Mouse (Mus musculus) liver, postnatal 0 days (tissue): Measurements from ENCODE around the gene Clec2l. TPM values are rescaled to one million over a fixed set of nuclear protein-coding genes. Genes with fewer than 3 reads are reported as not detected.

Source experiments
- ATAC-seq: fragments of 200-750 bp; cut with Nextera tagmentation; 2 replicates; pipeline ENCODE4 v1.8.0; 2017; ENCODE audit warnings: mild to moderate bottlenecking, moderate library complexity
- DNase-seq: peaks from one replicate; pipeline ENCODE4 v3.0.0-alpha.2; 2016
- H3K27ac ChIP-seq: fragments of 300-500 bp; sonication (generic); 2 replicates; pipeline ENCODE4 v1.5.1; 2014; ENCODE audit warnings: antibody characterized with exemption, moderate library complexity, mild to moderate bottlenecking, low read depth
- H3K27me3 ChIP-seq: fragments of 300-500 bp; sonication (generic); 2 replicates; pipeline ENCODE4 v1.6.1; 2014; ENCODE audit warnings: low read length, control low read depth, mixed read lengths; ENCODE audit not compliant: insufficient read depth
- H3K36me3 ChIP-seq: fragments of 300-500 bp; sonication (generic); replicated peaks from 2 replicates; pipeline ENCODE4 v1.6.1; 2014; ENCODE audit warnings: mild to moderate bottlenecking, control low read depth, low read length, moderate library complexity, mixed read lengths; ENCODE audit not compliant: insufficient read depth
- H3K4me1 ChIP-seq: fragments of 300-500 bp; sonication (generic); 2 replicates; pipeline ENCODE4 v1.6.1; 2014; ENCODE audit warnings: antibody characterized with exemption, mild to moderate bottlenecking, control low read depth; ENCODE audit not compliant: insufficient read depth
- H3K4me2 ChIP-seq: fragments of 300-500 bp; sonication (generic); 2 replicates; pipeline ENCODE4 v1.6.1; 2014; ENCODE audit warnings: low read depth, mild to moderate bottlenecking, low read length, moderate library complexity, mixed read lengths
- H3K4me3 ChIP-seq: fragments of 300-500 bp; sonication (generic); 2 replicates; pipeline ENCODE4 v1.5.1; 2014; ENCODE audit warnings: low read depth, low read length
- H3K9ac ChIP-seq: fragments of 300-500 bp; sonication (generic); replicated peaks from 2 replicates; pipeline ENCODE4 v1.6.1; 2014; ENCODE audit warnings: mild to moderate bottlenecking, moderate library complexity
- H3K9me3 ChIP-seq: fragments of 300-500 bp; sonication (generic); 2 replicates; pipeline ENCODE4 v1.6.1; 2016; ENCODE audit warnings: mild to moderate bottlenecking, control low read depth, low read length, mixed read lengths
- CTCF ChIP-seq: sonication (generic); IDR thresholded peaks from 2 replicates; pipeline ENCODE4 v1.5.1; 2016; ENCODE audit warnings: antibody characterized with exemption, low read depth
- EP300 ChIP-seq: IDR thresholded peaks from 2 replicates; pipeline ENCODE4 v1.6.1; 2016; ENCODE audit warnings: antibody characterized with exemption, low read depth, mild to moderate bottlenecking
- WGBS: fragments of 180-500 bp; shearing (Covaris S2); extraction: QIAGEN DNeasy Blood & Tissue Kit; methylation state at CpG from one replicate; pipeline ENCODE4 v1.1.7; 2014; ENCODE audit not compliant: insufficient replicate concordance; 5-methylcytosine and 5-hydroxymethylcytosine counted together
- polyA plus RNA-seq: library from polyadenylated mRNA; unstranded; fragments of >200 nt; fragmentation: Nextera tagmentation; extraction: Ambion mirVana; gene quantifications from 2 replicates; pipeline ENCODE4 v1.2.1, GENCODE M21; 2015

Gene Clec2l
- polyA plus RNA-seq, 1 experiment from 2014 or later = not detected

GRCm38 (mm10) chr6:38702810-38703399 lies 40.0 kb downstream of the Clec2l start:
- no peak for TF ChIP-seq CTCF
- no peak for TF ChIP-seq EP300
- Histone ChIP-seq H3K36me3 (peaks cover 84% of the 10 kb centered on the region), H3K4me1 (no peaks in the 10 kb centered on the region), H3K4me2 (no peak overlapping the region), H3K27me3 (no peaks in the 10 kb centered on the region), H3K9ac (no peak overlapping the region), H3K27ac (no peak overlapping the region), H3K4me3 (no peak overlapping the region), H3K9me3 (no peaks in the 10 kb centered on the region)
- WGBS = 64% methylated on average over 6 of the region's 6 CpGs
- no peak for ATAC-seq
- DNase-seq = no peak

- TF ChIP-seq CTCF (no peak), EP300 (no peak)
- Histone ChIP-seq H3K9me3 (no peaks in the 10 kb centered on the region), H3K36me3 (peaks cover 82% of the 10 kb centered on the region), H3K27ac (no peak overlapping the region), H3K9ac (no peak overlapping the region), H3K4me2 (no peak overlapping the region), H3K4me1 (no peaks in the 10 kb centered on the region), H3K27me3 (no peaks in the 10 kb centered on the region), H3K4me3 (no peak overlapping the region)
- no peak for DNase-seq
- 91% methylated on average over 6 of the region's 6 CpGs for WGBS
- ATAC-seq = no peak
Observed at GRCm38 (mm10) chr6:38703526-38703925, 40.7 kb downstream of the Clec2l start.

GRCm38 (mm10) chr6:38704264-38704984 lies 41.6 kb downstream of the Clec2l start:
- peaks cover 82% of the 10 kb centered on the region for H3K36me3 ChIP-seq
- H3K9ac ChIP-seq = no peak overlapping the region
- no peak overlapping the region for H3K4me3 ChIP-seq
- no peaks in the 10 kb centered on the region for H3K9me3 ChIP-seq
- no peak for ATAC-seq
- H3K27me3 ChIP-seq = no peaks in the 10 kb centered on the region
- TF ChIP-seq CTCF = no peak
- no peak for TF ChIP-seq EP300
- no peaks in the 10 kb centered on the region for H3K4me1 ChIP-seq
- 73% methylated on average over 7 of the region's 7 CpGs for WGBS
- H3K4me2 ChIP-seq = no peak overlapping the region
- DNase-seq = no peak
- H3K27ac ChIP-seq = no peak overlapping the region

GRCm38 (mm10) chr6:38710449-38710848 lies 47.6 kb downstream of the Clec2l start:
- Histone ChIP-seq H3K4me1 (no peaks in the 10 kb centered on the region), H3K4me2 (no peak overlapping the region), H3K27me3 (no peaks in the 10 kb centered on the region), H3K9ac (no peak overlapping the region), H3K9me3 (no peaks in the 10 kb centered on the region), H3K36me3 (peaks cover 95% of the 10 kb centered on the region), H3K4me3 (no peak overlapping the region), H3K27ac (no peak overlapping the region)
- TF ChIP-seq CTCF (no peak), EP300 (no peak)
- DNase-seq = no peak
- WGBS = 78% methylated on average over 3 of the region's 3 CpGs
- ATAC-seq = peak; percentile 56; the same call in 1 of the 2 replicates

- no peak for DNase-seq
- Histone ChIP-seq H3K4me3 (no peak overlapping the region), H3K9me3 (no peaks in the 10 kb centered on the region), H3K9ac (no peak overlapping the region), H3K27ac (no peak overlapping the region), H3K4me1 (no peaks in the 10 kb centered on the region), H3K27me3 (no peaks in the 10 kb centered on the region), H3K4me2 (no peak overlapping the region), H3K36me3 (peaks cover 99% of the 10 kb centered on the region)
- WGBS = 76% methylated on average over 19 of the region's 19 CpGs
- TF ChIP-seq EP300 (no peak), CTCF (no peak)
- no peak for ATAC-seq
Observed at GRCm38 (mm10) chr6:38713957-38714898, 51.4 kb downstream of the Clec2l start.

GRCm38 (mm10) chr6:38715881-38716280 lies 53.0 kb downstream of the Clec2l start:
- no peak overlapping the region for H3K4me3 ChIP-seq
- H3K9ac ChIP-seq = no peak overlapping the region
- H3K9me3 ChIP-seq = no peaks in the 10 kb centered on the region
- no peaks in the 10 kb centered on the region for H3K27me3 ChIP-seq
- H3K4me1 ChIP-seq = no peaks in the 10 kb centered on the region
- WGBS = 95% methylated on average over 16 of the region's 16 CpGs
- TF ChIP-seq EP300 (no peak), CTCF (no peak)
- DNase-seq = no peak
- H3K27ac ChIP-seq = no peak overlapping the region
- no peak for ATAC-seq
- H3K36me3 ChIP-seq = peaks cover 98% of the 10 kb centered on the region
- H3K4me2 ChIP-seq = no peak overlapping the region
